Mouse (Mus musculus) hindbrain, embryonic 15.5 days (tissue): ENCODE measurements around the gene Rbpjl. TPM values are rescaled to one million over a fixed set of nuclear protein-coding genes. Genes with fewer than 3 reads are reported as not detected.

Experiments used
- ATAC-seq: fragments of 200-750 bp; cut with Nextera tagmentation; 2 replicates; pipeline ENCODE4 v1.8.0; 2017; ENCODE audit warnings: low read depth, moderate number of reproducible peaks, moderate TSS enrichment; ENCODE audit not compliant: low FRiP score
- H3K27ac ChIP-seq: fragments of 300-500 bp; sonication (generic); replicated peaks from 2 replicates; pipeline ENCODE4 v1.5.1; 2015; ENCODE audit warnings: mild to moderate bottlenecking, inconsistent platforms
- H3K27me3 ChIP-seq: fragments of 300-500 bp; sonication (generic); 2 replicates; pipeline ENCODE4 v1.6.1; 2015; ENCODE audit warnings: control low read depth, inconsistent platforms
- H3K36me3 ChIP-seq: fragments of 300-500 bp; sonication (generic); 2 replicates; pipeline ENCODE4 v1.6.1; 2015; ENCODE audit warnings: control low read depth, inconsistent platforms
- H3K4me1 ChIP-seq: fragments of 300-500 bp; sonication (generic); replicated peaks from 2 replicates; pipeline ENCODE4 v1.6.1; 2015; ENCODE audit warnings: control low read depth, inconsistent platforms
- H3K4me2 ChIP-seq: fragments of 300-500 bp; sonication (generic); 2 replicates; pipeline ENCODE4 v1.6.1; 2015; ENCODE audit warnings: moderate library complexity, mild to moderate bottlenecking, inconsistent platforms
- H3K4me3 ChIP-seq: fragments of 300-500 bp; sonication (generic); 2 replicates; pipeline ENCODE4 v1.5.1; 2015; ENCODE audit warnings: mild to moderate bottlenecking, inconsistent platforms
- H3K9ac ChIP-seq: fragments of 300-500 bp; sonication (generic); 2 replicates; pipeline ENCODE4 v1.6.1; 2015; ENCODE audit warnings: inconsistent platforms
- H3K9me3 ChIP-seq: fragments of 300-500 bp; sonication (generic); 2 replicates; pipeline ENCODE4 v1.6.1; 2016; ENCODE audit warnings: control low read depth, inconsistent platforms
- WGBS: fragments of 180-500 bp; shearing (Covaris S2); methylation state at CpG from one replicate; pipeline ENCODE4 v1.1.7; 2015; 5-methylcytosine and 5-hydroxymethylcytosine counted together
- polyA plus RNA-seq: library from polyadenylated mRNA; unstranded; fragments of >200 nt; fragmentation: Nextera tagmentation; extraction: Ambion mirVana; gene quantifications from 2 replicates; pipeline ENCODE4 v1.2.1, GENCODE M21; 2015

The Rbpjl gene
- polyA plus RNA-seq, 1 experiment from 2014 or later = 0.08 TPM

GRCm38 (mm10) chr2:164442315-164443050 is 39.5 kb downstream of the Rbpjl start:
- WGBS = 2% methylated on average over 29 of the region's 29 CpGs
- Histone ChIP-seq H3K4me2 (peak overlapping the region; percentile 97), H3K4me3 (peak overlapping the region; percentile 53), H3K27ac (no peak overlapping the region), H3K27me3 (peaks cover 11% of the 10 kb centered on the region), H3K9ac (peak overlapping the region; percentile 50), H3K4me1 (peaks cover 17% of the 10 kb centered on the region), H3K9me3 (no peaks in the 10 kb centered on the region), H3K36me3 (no peaks in the 10 kb centered on the region)
- no peak; the same call in 1 of the 2 replicates for ATAC-seq

GRCm38 (mm10) chr2:164443051-164443437 is 40.1 kb downstream of the Rbpjl start:
- Histone ChIP-seq H3K9me3 (no peaks in the 10 kb centered on the region), H3K27ac (no peak overlapping the region), H3K4me1 (peaks cover 17% of the 10 kb centered on the region), H3K4me3 (peak overlapping the region; percentile 53), H3K9ac (peak overlapping the region; percentile 50), H3K27me3 (peaks cover 11% of the 10 kb centered on the region), H3K4me2 (peak overlapping the region; percentile 97), H3K36me3 (no peaks in the 10 kb centered on the region)
- 0% methylated on average over 26 of the region's 26 CpGs for WGBS
- ATAC-seq = peak; percentile 84

- WGBS = 5% methylated on average over 18 of the region's 18 CpGs
- no peak for ATAC-seq
- H3K27ac ChIP-seq = no peak within 1 kb of the TSS
These were observed 40.6 kb downstream of the Rbpjl start, which contains the start of gene Sdc4 for GRCm38 (mm10) chr2:164443460-164444000. Gene Sdc4 (minus strand): TSS chr2:164443887.

GRCm38 (mm10) chr2:164444701-164445100 is 41.8 kb downstream of the Rbpjl start:
- Histone ChIP-seq H3K4me3 (no peak overlapping the region), H3K4me2 (no peak overlapping the region), H3K27ac (no peak overlapping the region), H3K4me1 (peaks cover 17% of the 10 kb centered on the region), H3K9ac (no peak overlapping the region), H3K27me3 (peaks cover 11% of the 10 kb centered on the region), H3K9me3 (no peaks in the 10 kb centered on the region), H3K36me3 (no peaks in the 10 kb centered on the region)
- no peak for ATAC-seq
- 92% methylated on average over 2 of the region's 2 CpGs for WGBS

More at GRCm38 (mm10) chr2:164443460-164444000, 40.6 kb downstream of the Rbpjl start, which contains the start of gene Sdc4:
- Histone ChIP-seq H3K4me3 (peak within 1 kb of the TSS; percentile 53), H3K9ac (peak within 1 kb of the TSS; percentile 50), H3K36me3 (no peaks in the 10 kb centered on the region), H3K9me3 (no peaks in the 10 kb centered on the region), H3K4me1 (peaks cover 17% of the 10 kb centered on the region), H3K4me2 (peak within 1 kb of the TSS; percentile 97), H3K27me3 (peaks cover 11% of the 10 kb centered on the region)

- H3K9ac ChIP-seq = no peak overlapping the region
- no peak overlapping the region for H3K27ac ChIP-seq
- no peak overlapping the region for H3K4me2 ChIP-seq
- H3K27me3 ChIP-seq = peaks cover 11% of the 10 kb centered on the region
- ATAC-seq = no peak
- peaks cover 17% of the 10 kb centered on the region for H3K4me1 ChIP-seq
- H3K9me3 ChIP-seq = no peaks in the 10 kb centered on the region
- H3K4me3 ChIP-seq = no peak overlapping the region
- H3K36me3 ChIP-seq = no peaks in the 10 kb centered on the region
- 88% methylated on average over 3 of the region's 3 CpGs for WGBS
These were observed 42.6 kb downstream of the Rbpjl start for GRCm38 (mm10) chr2:164445399-164446085.

- WGBS = 85% methylated on average over 3 of the region's 3 CpGs
- Histone ChIP-seq H3K4me2 (no peak overlapping the region), H3K36me3 (no peaks in the 10 kb centered on the region), H3K27ac (no peak overlapping the region), H3K9ac (no peak overlapping the region), H3K9me3 (no peaks in the 10 kb centered on the region), H3K4me1 (peaks cover 17% of the 10 kb centered on the region), H3K4me3 (no peak overlapping the region), H3K27me3 (peaks cover 8% of the 10 kb centered on the region)
- no peak for ATAC-seq
These were observed 43.1 kb downstream of the Rbpjl start for GRCm38 (mm10) chr2:164446086-164446469.

- no peak overlapping the region for H3K27ac ChIP-seq
- 82% methylated on average over 1 of the region's 1 CpGs for WGBS
- no peaks in the 10 kb centered on the region for H3K36me3 ChIP-seq
- H3K27me3 ChIP-seq = no peaks in the 10 kb centered on the region
- no peaks in the 10 kb centered on the region for H3K9me3 ChIP-seq
- H3K4me1 ChIP-seq = peaks cover 5% of the 10 kb centered on the region
- H3K4me2 ChIP-seq = no peak overlapping the region
- no peak overlapping the region for H3K4me3 ChIP-seq
- ATAC-seq = no peak
- no peak overlapping the region for H3K9ac ChIP-seq
These were observed 45.2 kb downstream of the Rbpjl start for GRCm38 (mm10) chr2:164448140-164448539.

- no peak for ATAC-seq
- H3K27ac ChIP-seq = no peak overlapping the region
- H3K4me3 ChIP-seq = no peak overlapping the region
- WGBS = 85% methylated on average over 5 of the region's 5 CpGs
- no peaks in the 10 kb centered on the region for H3K27me3 ChIP-seq
- no peaks in the 10 kb centered on the region for H3K9me3 ChIP-seq
- no peak overlapping the region for H3K4me2 ChIP-seq
- no peaks in the 10 kb centered on the region for H3K4me1 ChIP-seq
- H3K9ac ChIP-seq = no peak overlapping the region
- H3K36me3 ChIP-seq = no peaks in the 10 kb centered on the region
These were observed 46.0 kb downstream of the Rbpjl start for GRCm38 (mm10) chr2:164448921-164449320.

GRCm38 (mm10) chr2:164449341-164450042 is 46.6 kb downstream of the Rbpjl start:
- H3K4me3 ChIP-seq = no peak overlapping the region
- no peak for ATAC-seq
- no peak overlapping the region for H3K4me2 ChIP-seq
- no peaks in the 10 kb centered on the region for H3K27me3 ChIP-seq
- no peak overlapping the region for H3K27ac ChIP-seq
- H3K36me3 ChIP-seq = no peaks in the 10 kb centered on the region
- no peak overlapping the region for H3K9ac ChIP-seq
- H3K4me1 ChIP-seq = no peaks in the 10 kb centered on the region
- no peaks in the 10 kb centered on the region for H3K9me3 ChIP-seq
- WGBS = 94% methylated on average over 14 of the region's 14 CpGs

GRCm38 (mm10) chr2:164452000-164452676 is 49.2 kb downstream of the Rbpjl start:
- 53% methylated on average over 13 of the region's 13 CpGs for WGBS
- H3K36me3 ChIP-seq = no peaks in the 10 kb centered on the region
- H3K4me3 ChIP-seq = no peak overlapping the region
- H3K27me3 ChIP-seq = no peaks in the 10 kb centered on the region
- no peak overlapping the region for H3K9ac ChIP-seq
- no peaks in the 10 kb centered on the region for H3K9me3 ChIP-seq
- no peaks in the 10 kb centered on the region for H3K4me1 ChIP-seq
- no peak overlapping the region for H3K27ac ChIP-seq
- H3K4me2 ChIP-seq = no peak overlapping the region
- no peak for ATAC-seq

- Histone ChIP-seq H3K9me3 (no peaks in the 10 kb centered on the region), H3K4me1 (no peaks in the 10 kb centered on the region), H3K27ac (no peak overlapping the region), H3K4me3 (no peak overlapping the region), H3K4me2 (no peak overlapping the region), H3K27me3 (no peaks in the 10 kb centered on the region), H3K9ac (no peak overlapping the region), H3K36me3 (no peaks in the 10 kb centered on the region)
- 85% methylated on average over 14 of the region's 14 CpGs for WGBS
- ATAC-seq = no peak
These were observed 50.3 kb downstream of the Rbpjl start for GRCm38 (mm10) chr2:164453047-164453757.
